Mouse (Mus musculus) spleen, adult 2 months (tissue): ENCODE measurements around the gene Zfp981.
"Not testable (repeated sequence)": the region's sequence is repeated elsewhere in the genome, so short reads cannot be mapped to it uniquely, and the experiment has no call there.

Experiments used
- CTCF ChIP-seq: fragments of 200-500 bp; IDR thresholded peaks from 2 replicates; pipeline ENCODE4 v1.5.1; 2011; ENCODE audit warnings: mild to moderate bottlenecking, inconsistent platforms; ENCODE audit not compliant: insufficient read depth, insufficient read length, insufficient replicate concordance; ENCODE audit errors: extremely low read depth
- POLR2A ChIP-seq: fragments of 200-500 bp; IDR thresholded peaks from 2 replicates; pipeline ENCODE4 v1.6.1; 2011; ENCODE audit warnings: low read depth, low read length, inconsistent platforms

DNA sequence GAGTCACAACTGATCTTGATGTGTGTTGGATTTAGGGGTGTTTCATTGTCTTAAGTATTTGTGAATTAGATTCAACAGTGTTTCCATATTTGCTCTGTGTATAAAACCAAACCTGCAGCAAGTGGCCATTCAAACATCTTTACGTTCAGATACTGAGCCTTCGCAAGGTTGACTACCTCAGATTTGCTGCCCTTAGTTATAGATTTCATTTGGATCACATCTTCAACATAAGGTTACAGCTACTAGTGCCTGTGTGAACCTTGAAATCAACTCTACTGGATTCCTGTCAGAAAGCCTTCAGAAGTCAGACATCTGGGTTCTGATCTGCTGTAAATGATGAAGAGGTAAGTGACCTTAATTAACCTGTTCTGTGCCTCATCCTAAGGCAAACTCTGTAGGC, 25.6 kb upstream of the Zfp981 start:
- not testable (repeated sequence) for TF ChIP-seq POLR2A, CTCF
